Mouse (Mus musculus): Measurements from ENCODE around the gene Gm28048. TPM values are rescaled to one million over a fixed set of nuclear protein-coding genes. Genes with fewer than 3 reads are reported as not detected.

The Gm28048 gene
- polyA plus RNA-seq, 1 experiment: not detected

- peaks cover 19% of the 10 kb centered on the region for H3K4me1 ChIP-seq
- H3K27me3 ChIP-seq (replicated peaks): no peaks in the 10 kb centered on the region
- no peak for TF ChIP-seq FLI1 (IDR thresholded peaks at IDR 0.05; ENCODE audit: low read length)
- TF ChIP-seq GATA1 (IDR thresholded peaks at IDR 0.05; ENCODE audit: borderline replicate concordance, low read length): no peak
- H3K4me3 ChIP-seq (replicated peaks): peak overlapping the region; percentile 98
- peaks cover 42% of the 10 kb centered on the region for H3K36me3 ChIP-seq (replicated peaks; ENCODE audit: low read length)
- H3K9me3 ChIP-seq: no peaks in the 10 kb centered on the region
Measured at GRCm38 (mm10) chr11:22991218-22991835, 9.4 kb upstream of the Gm28048 start.

GRCm38 (mm10) chr11:22990393-22991126, 8.7 kb upstream of the Gm28048 start, which contains the start of gene Cct4:
Gene Cct4, plus strand, starts transcription at chr11:22990519.
- Histone ChIP-seq H3K27me3 (replicated peaks) (no peaks in the 10 kb centered on the region), H3K36me3 (replicated peaks; ENCODE audit: low read length) (peaks cover 34% of the 10 kb centered on the region), H3K9me3 (no peaks in the 10 kb centered on the region), H3K4me3 (replicated peaks) (peak within 1 kb of the TSS; percentile 98), H3K4me1 (peaks cover 19% of the 10 kb centered on the region)
- TF ChIP-seq FLI1 (IDR thresholded peaks at IDR 0.05; ENCODE audit: low read length) (0 out of 2 replicates have a peak, but pooled peaks have one; percentile 29), GATA1 (IDR thresholded peaks at IDR 0.05; ENCODE audit: borderline replicate concordance, low read length) (no peak)

- Histone ChIP-seq H3K27me3 (replicated peaks) (no peaks in the 10 kb centered on the region), H3K4me3 (replicated peaks) (peak overlapping the region; percentile 98), H3K9me3 (no peaks in the 10 kb centered on the region), H3K36me3 (replicated peaks; ENCODE audit: low read length) (peaks cover 26% of the 10 kb centered on the region), H3K4me1 (peaks cover 22% of the 10 kb centered on the region)
- TF ChIP-seq GATA1 (IDR thresholded peaks at IDR 0.05; ENCODE audit: borderline replicate concordance, low read length) (no peak), FLI1 (IDR thresholded peaks at IDR 0.05; ENCODE audit: low read length) (no peak)
Measured at GRCm38 (mm10) chr11:22989786-22990185, 7.9 kb upstream of the Gm28048 start.

- Histone ChIP-seq H3K27me3 (replicated peaks) (no peaks in the 10 kb centered on the region), H3K4me1 (peaks cover 29% of the 10 kb centered on the region), H3K36me3 (replicated peaks; ENCODE audit: low read length) (peaks cover 5% of the 10 kb centered on the region), H3K4me3 (replicated peaks) (no peak overlapping the region), H3K9me3 (no peaks in the 10 kb centered on the region)
- TF ChIP-seq FLI1 (IDR thresholded peaks at IDR 0.05; ENCODE audit: low read length) (no peak), GATA1 (IDR thresholded peaks at IDR 0.05; ENCODE audit: borderline replicate concordance, low read length) (no peak)
Measured at GRCm38 (mm10) chr11:22987357-22987756, 5.5 kb upstream of the Gm28048 start.

- no peaks in the 10 kb centered on the region for H3K27me3 ChIP-seq (replicated peaks)
- H3K9me3 ChIP-seq: no peaks in the 10 kb centered on the region
Measured at GRCm38 (mm10) chr11:22985510-22985909, 3.6 kb upstream of the Gm28048 start.

GRCm38 (mm10) chr11:22982846-22983245, 956 bp upstream of the Gm28048 start:
- peak overlapping the region; percentile 23 for H3K4me3 ChIP-seq (replicated peaks)
- peaks cover 46% of the 10 kb centered on the region for H3K4me1 ChIP-seq
- H3K27me3 ChIP-seq (replicated peaks): no peaks in the 10 kb centered on the region
- H3K9me3 ChIP-seq: no peaks in the 10 kb centered on the region
- TF ChIP-seq FLI1 (IDR thresholded peaks at IDR 0.05; ENCODE audit: low read length) (no peak), GATA1 (IDR thresholded peaks at IDR 0.05; ENCODE audit: borderline replicate concordance, low read length) (no peak)
- peaks cover 24% of the 10 kb centered on the region for H3K36me3 ChIP-seq (replicated peaks; ENCODE audit: low read length)

More at GRCm38 (mm10) chr11:22985510-22985909, 3.6 kb upstream of the Gm28048 start:
- peaks cover 30% of the 10 kb centered on the region for H3K4me1 ChIP-seq
- no peak overlapping the region for H3K4me3 ChIP-seq (replicated peaks)
- no peak for TF ChIP-seq FLI1 (IDR thresholded peaks at IDR 0.05; ENCODE audit: low read length)
- no peak for TF ChIP-seq GATA1 (IDR thresholded peaks at IDR 0.05; ENCODE audit: borderline replicate concordance, low read length)
- no peaks in the 10 kb centered on the region for H3K36me3 ChIP-seq (replicated peaks; ENCODE audit: low read length)

- peaks cover 35% of the 10 kb centered on the region for H3K36me3 ChIP-seq (replicated peaks; ENCODE audit: low read length)
- H3K9me3 ChIP-seq: no peaks in the 10 kb centered on the region
- H3K27me3 ChIP-seq (replicated peaks): no peaks in the 10 kb centered on the region
- peak overlapping the region; percentile 97 for H3K4me3 ChIP-seq (replicated peaks)
- peaks cover 57% of the 10 kb centered on the region for H3K4me1 ChIP-seq
- TF ChIP-seq GATA1 (IDR thresholded peaks at IDR 0.05; ENCODE audit: borderline replicate concordance, low read length) (no peak), FLI1 (IDR thresholded peaks at IDR 0.05; ENCODE audit: low read length) (no peak)
Measured at GRCm38 (mm10) chr11:22981543-22981950, 343 bp downstream of the Gm28048 start.

- Histone ChIP-seq H3K36me3 (replicated peaks; ENCODE audit: low read length) (peaks cover 40% of the 10 kb centered on the region), H3K4me3 (replicated peaks) (peak overlapping the region; percentile 97), H3K4me1 (peaks cover 62% of the 10 kb centered on the region), H3K27me3 (replicated peaks) (no peaks in the 10 kb centered on the region), H3K9me3 (no peaks in the 10 kb centered on the region)
- TF ChIP-seq FLI1 (IDR thresholded peaks at IDR 0.05; ENCODE audit: low read length) (no peak), GATA1 (IDR thresholded peaks at IDR 0.05; ENCODE audit: borderline replicate concordance, low read length) (no peak)
Measured at GRCm38 (mm10) chr11:22981041-22981440, 849 bp downstream of the Gm28048 start.

GRCm38 (mm10) chr11:22979221-22979620, 2.7 kb downstream of the Gm28048 start:
- TF ChIP-seq GATA1 (IDR thresholded peaks at IDR 0.05; ENCODE audit: borderline replicate concordance, low read length): no peak
- TF ChIP-seq FLI1 (IDR thresholded peaks at IDR 0.05; ENCODE audit: low read length): no peak

GRCm38 (mm10) chr11:22978711-22979110, 3.2 kb downstream of the Gm28048 start:
- peaks cover 48% of the 10 kb centered on the region for H3K36me3 ChIP-seq (replicated peaks; ENCODE audit: low read length)
- H3K27me3 ChIP-seq (replicated peaks): no peaks in the 10 kb centered on the region
- no peaks in the 10 kb centered on the region for H3K9me3 ChIP-seq
- peaks cover 64% of the 10 kb centered on the region for H3K4me1 ChIP-seq
- no peak for TF ChIP-seq FLI1 (IDR thresholded peaks at IDR 0.05; ENCODE audit: low read length)
- no peak for TF ChIP-seq GATA1 (IDR thresholded peaks at IDR 0.05; ENCODE audit: borderline replicate concordance, low read length)
- H3K4me3 ChIP-seq (replicated peaks): no peak overlapping the region

More at GRCm38 (mm10) chr11:22979221-22979620, 2.7 kb downstream of the Gm28048 start:
- Histone ChIP-seq H3K27me3 (replicated peaks) (no peaks in the 10 kb centered on the region), H3K4me3 (replicated peaks) (no peak overlapping the region), H3K36me3 (replicated peaks; ENCODE audit: low read length) (peaks cover 46% of the 10 kb centered on the region), H3K4me1 (peaks cover 64% of the 10 kb centered on the region), H3K9me3 (no peaks in the 10 kb centered on the region)
